Mouse (Mus musculus) yolk sac, embryonic 10.5 days (tissue): ENCODE data around the gene Rnf13.
A peak's percentile ranks its signal among the peaks of the same experiment; 100 is the strongest.

Experiments
- DNase-seq: peaks from one replicate; pipeline ENCODE4 v3.0.0-alpha.2; 2017; ENCODE audit warnings: low spot score

Gene Rnf13

DNA sequence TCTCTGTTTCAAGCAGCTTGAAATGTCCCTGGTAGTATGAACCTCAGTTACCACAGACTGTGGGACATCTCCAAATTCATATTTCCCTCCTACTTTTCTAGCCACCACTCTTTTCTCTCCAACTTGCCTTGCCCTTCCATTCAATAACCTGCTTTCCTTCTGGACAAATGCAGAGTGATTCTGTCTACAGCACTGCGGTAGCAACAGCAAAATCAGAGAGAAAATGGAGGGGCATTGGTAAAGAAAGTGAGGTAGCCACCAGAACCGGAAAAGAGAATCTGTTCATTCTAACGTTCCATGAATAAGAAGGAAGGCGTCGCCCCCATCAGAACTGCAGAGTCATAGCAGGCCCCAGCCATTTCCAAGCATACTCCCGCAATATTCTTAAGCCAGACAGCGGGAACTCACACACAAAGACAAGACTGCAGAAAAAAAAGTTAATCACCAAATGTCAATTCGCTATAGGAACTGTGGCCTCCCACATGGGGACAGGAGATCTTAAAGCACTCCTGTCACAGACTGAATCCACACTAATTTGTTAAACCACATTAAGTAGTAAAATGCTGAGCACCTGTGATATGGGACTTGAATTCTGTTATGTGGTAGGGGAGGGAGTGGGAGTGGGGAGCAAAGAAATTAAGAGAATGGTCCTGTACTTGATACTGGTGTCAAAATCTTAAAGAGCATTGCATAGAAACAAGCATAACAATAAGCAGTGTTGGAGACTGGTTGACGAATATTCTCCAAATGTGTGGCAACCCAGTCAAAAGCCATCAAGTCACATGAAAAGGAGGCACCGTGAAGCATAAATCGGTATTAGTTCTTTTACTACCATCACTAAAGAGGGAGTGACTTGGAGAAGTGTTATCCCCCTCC, 110.2 kb downstream of the Rnf13 start:
- DNase-seq = no peak

DNA sequence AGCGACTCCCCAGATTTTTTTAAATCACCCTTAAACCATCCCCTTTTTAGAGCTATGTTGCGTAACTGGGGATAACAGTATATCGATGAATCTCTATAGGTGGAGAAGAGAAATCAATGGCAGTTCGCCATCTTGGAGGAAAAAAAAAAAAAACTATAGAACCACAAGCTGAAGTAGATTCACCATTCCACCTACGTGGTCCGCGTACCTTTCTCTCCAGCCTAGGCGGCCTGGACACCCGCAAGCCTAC, 110.7 kb downstream of the Rnf13 start:
- no peak for DNase-seq

DNA sequence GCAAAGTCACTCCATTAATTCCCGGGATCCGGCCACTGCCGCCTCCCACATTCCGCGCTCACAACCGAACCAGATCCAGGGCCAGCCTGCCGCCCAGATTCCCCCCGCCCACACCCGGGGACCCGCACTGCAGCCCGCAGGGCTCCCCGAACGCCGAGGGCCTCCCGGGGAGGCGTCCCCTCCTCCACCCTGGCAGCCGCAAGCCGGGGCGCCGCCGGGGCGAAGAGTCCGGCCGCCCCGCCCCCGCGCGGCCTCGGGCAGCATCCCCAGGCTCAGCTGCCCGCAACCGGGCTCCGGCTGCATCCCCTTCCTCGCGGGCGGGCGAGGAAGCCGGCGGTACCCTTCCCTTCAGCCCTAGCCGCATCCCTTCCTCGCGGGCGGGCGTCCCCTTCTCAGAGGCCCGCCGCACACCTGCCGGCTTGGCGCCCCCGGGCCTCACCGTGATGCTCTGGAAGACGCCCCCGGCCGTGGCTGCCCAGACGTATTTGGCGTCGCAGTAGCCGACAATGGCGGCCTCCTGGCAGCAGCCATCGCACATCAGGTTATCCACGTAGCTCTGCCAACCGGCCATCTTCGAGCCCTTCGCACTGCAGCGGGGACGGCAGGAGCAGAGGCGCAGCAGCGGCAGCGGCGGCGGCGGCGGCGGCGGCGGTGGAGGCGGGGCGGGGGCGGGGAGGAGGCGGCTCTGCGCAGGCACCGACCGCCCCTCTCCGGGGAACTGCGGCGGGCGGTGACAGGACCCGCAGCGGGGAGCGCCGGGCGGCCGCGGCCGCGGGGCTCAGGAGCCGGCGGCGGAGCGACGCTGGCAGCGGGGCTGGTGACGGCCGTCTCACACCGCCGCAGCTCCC, 111.3 kb downstream of the Rnf13 start:
- DNase-seq = peak; percentile 81

DNA sequence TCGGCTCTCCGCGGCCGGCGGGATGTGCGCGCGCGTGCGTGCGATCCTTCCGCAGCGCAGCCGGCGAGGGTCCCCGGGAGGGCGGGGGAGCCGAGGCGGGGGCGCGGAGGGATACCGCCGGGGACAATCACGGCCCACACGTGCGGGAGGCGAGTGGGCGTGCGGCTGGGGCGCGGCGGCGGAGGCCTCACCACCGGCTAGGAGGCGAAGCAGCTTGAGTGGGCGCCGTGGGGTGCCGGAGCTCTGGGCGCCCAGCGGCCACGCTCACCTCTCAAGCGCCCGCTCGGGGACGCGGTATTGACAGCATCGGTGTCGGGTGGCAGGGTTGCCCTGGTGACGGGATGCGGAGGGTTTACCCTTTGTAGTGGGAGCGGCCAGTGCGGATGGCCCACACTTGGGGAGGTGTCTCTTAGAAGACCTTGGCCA, 111.9 kb downstream of the Rnf13 start, which contains the start of gene Pfn2:
TSS of gene Pfn2 (minus strand) at position 320 of the 426 bp plus-strand sequence.
- DNase-seq = peak; percentile 82

GRCm38 (mm10) chr3:57882945-57883344, 147.1 kb downstream of the Rnf13 start:
- DNase-seq = no peak
